Mouse (Mus musculus): ENCODE measurements around the gene Vmn1r210. TPM values are rescaled to one million over a fixed set of nuclear protein-coding genes. Genes with fewer than 3 reads are reported as not detected.
"Not testable (repeated sequence)": the region's sequence is repeated elsewhere in the genome, so short reads cannot be mapped to it uniquely, and the experiment has no call there.

Gene Vmn1r210
- polyA plus RNA-seq (2014; fragmentation: Nextera tagmentation; extraction: Ambion mirVana) = not detected in 2 replicates

DNA sequence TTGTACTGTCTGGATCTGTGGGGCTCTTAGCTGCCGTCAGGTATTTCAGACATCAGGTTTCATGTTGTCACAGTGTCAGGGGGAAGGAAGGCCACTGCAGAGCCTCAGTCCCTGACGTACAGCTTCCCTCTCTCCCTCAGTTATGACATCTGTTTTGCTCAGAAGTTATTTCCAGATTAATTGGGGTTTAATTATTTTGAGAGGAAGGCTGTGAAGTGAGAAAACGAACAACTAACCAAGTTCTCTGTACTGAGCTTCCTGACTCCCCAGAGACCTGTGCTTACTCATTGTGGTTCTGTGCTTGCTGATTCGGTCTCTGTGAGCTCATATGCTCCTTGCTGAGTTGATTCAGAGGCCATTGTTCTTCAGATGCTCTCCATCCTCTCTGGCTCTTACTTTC is at the start of gene Vmn1r210:
Gene Vmn1r210, minus strand, starts transcription at position 101 of the 400 bp plus-strand sequence.
- H3K27me3 ChIP-seq (ENCODE audit: control insufficient read depth, insufficient read depth, low read length) = no peaks in the 10 kb centered on the region
- no peak within 1 kb of the TSS for H3K4me2 ChIP-seq (ENCODE audit: low read depth, severe bottlenecking)
- H3K4me1 ChIP-seq (ENCODE audit: control insufficient read depth, insufficient read depth, low read length) = no peaks in the 10 kb centered on the region
- no peaks in the 10 kb centered on the region for H3K36me3 ChIP-seq (ENCODE audit: control insufficient read depth, insufficient read depth, low read length)
- H3K4me3 ChIP-seq (ENCODE audit: low read depth, low read length) = no peak within 1 kb of the TSS
- 63% methylated on average over 4 of the region's 4 CpGs for WGBS
- DNase-seq (ENCODE audit: low spot score) (no peak), ATAC-seq (ENCODE audit: insufficient number of reproducible peaks, low FRiP score, low TSS enrichment, low read depth) (no peak)
- no peak within 1 kb of the TSS for H3K9ac ChIP-seq (ENCODE audit: low read length)
- no peaks in the 10 kb centered on the region for H3K9me3 ChIP-seq (ENCODE audit: control insufficient read depth, low read length)
- no peak within 1 kb of the TSS for H3K27ac ChIP-seq (replicated peaks; ENCODE audit: low read depth, low read length)

- H3K27me3 ChIP-seq (ENCODE audit: control insufficient read depth, insufficient read depth, low read length) = no peaks in the 10 kb centered on the region
- no peaks in the 10 kb centered on the region for H3K36me3 ChIP-seq (ENCODE audit: control insufficient read depth, insufficient read depth, low read length)
- H3K9me3 ChIP-seq (ENCODE audit: control insufficient read depth, low read length) = no peaks in the 10 kb centered on the region
- no peak overlapping the region for H3K9ac ChIP-seq (ENCODE audit: low read length)
- H3K4me1 ChIP-seq (ENCODE audit: control insufficient read depth, insufficient read depth, low read length) = no peaks in the 10 kb centered on the region
- 95% methylated on average over 1 of the region's 1 CpGs for WGBS
- no peak for ATAC-seq (ENCODE audit: insufficient number of reproducible peaks, low FRiP score, low TSS enrichment, low read depth)
- no peak overlapping the region for H3K4me2 ChIP-seq (ENCODE audit: low read depth, severe bottlenecking)
- DNase-seq (ENCODE audit: low spot score) = no peak
- H3K4me3 ChIP-seq (ENCODE audit: low read depth, low read length) = no peak overlapping the region
- no peak overlapping the region for H3K27ac ChIP-seq (replicated peaks; ENCODE audit: low read depth, low read length)
These were observed 48.1 kb upstream of the Vmn1r210 start for GRCm38 (mm10) chr13:22879257-22879656.

DNA sequence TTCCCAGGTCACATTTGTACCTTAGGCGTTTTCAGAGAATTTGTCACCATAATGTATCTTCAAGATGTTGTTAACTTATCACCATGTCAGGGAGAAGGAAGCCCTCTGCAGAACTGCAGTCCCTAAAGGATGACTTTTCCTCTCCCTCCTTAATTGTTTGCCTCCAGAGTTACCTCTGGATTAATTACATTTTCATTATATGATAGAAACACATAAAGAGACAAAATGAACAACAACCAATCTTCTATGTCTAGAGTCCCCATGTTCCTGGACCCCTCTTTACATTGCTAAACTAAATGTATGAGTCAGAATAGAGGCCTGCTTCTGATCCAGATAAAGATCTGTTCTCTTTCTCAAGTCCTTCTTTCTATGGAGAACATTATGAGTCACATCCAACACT is 26.3 kb upstream of the Vmn1r210 start, which contains the start of gene Vmn1r211:
Gene Vmn1r211, minus strand, starts transcription at position 101 of the 400 bp plus-strand sequence.
- H3K36me3 ChIP-seq (ENCODE audit: control insufficient read depth, insufficient read depth, low read length) = no peaks in the 10 kb centered on the region
- no peaks in the 10 kb centered on the region for H3K4me1 ChIP-seq (ENCODE audit: control insufficient read depth, insufficient read depth, low read length)
- H3K27ac ChIP-seq (replicated peaks; ENCODE audit: low read depth, low read length) = no peak within 1 kb of the TSS
- ATAC-seq (ENCODE audit: insufficient number of reproducible peaks, low FRiP score, low TSS enrichment, low read depth) (no peak), DNase-seq (ENCODE audit: low spot score) (no peak)
- H3K27me3 ChIP-seq (ENCODE audit: control insufficient read depth, insufficient read depth, low read length) = no peaks in the 10 kb centered on the region
- 72% methylated on average over 1 of the region's 1 CpGs for WGBS
- H3K9ac ChIP-seq (ENCODE audit: low read length) = no peak within 1 kb of the TSS
- no peaks in the 10 kb centered on the region for H3K9me3 ChIP-seq (ENCODE audit: control insufficient read depth, low read length)
- no peak within 1 kb of the TSS for H3K4me3 ChIP-seq (ENCODE audit: low read depth, low read length)
- no peak within 1 kb of the TSS for H3K4me2 ChIP-seq (ENCODE audit: low read depth, severe bottlenecking)

DNA sequence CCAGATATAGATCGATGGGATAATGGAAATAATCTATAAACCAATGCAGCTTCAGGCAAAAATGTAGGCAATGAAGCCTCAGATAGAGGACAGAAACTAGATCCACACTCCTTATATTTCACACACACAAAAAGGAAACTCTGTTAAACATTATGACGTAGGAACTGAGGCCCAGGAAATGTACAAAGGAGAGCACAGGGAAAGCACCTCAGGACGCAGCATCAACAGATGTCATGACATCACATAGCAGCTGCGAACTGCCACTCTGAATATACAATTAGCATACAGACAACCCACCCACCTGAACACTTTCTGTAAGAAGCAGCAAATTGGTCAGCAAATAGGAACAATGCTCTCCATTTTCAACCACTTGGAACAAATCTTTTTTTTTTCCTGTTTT is 23.6 kb upstream of the Vmn1r210 start:
- H3K4me1 ChIP-seq (ENCODE audit: control insufficient read depth, insufficient read depth, low read length) = no peaks in the 10 kb centered on the region
- no peaks in the 10 kb centered on the region for H3K36me3 ChIP-seq (ENCODE audit: control insufficient read depth, insufficient read depth, low read length)
- no peak overlapping the region for H3K27ac ChIP-seq (replicated peaks; ENCODE audit: low read depth, low read length)
- 75% methylated on average over 4 of the region's 4 CpGs for WGBS
- H3K4me3 ChIP-seq (ENCODE audit: low read depth, low read length) = no peak overlapping the region
- no peak overlapping the region for H3K4me2 ChIP-seq (ENCODE audit: low read depth, severe bottlenecking)
- ATAC-seq (ENCODE audit: insufficient number of reproducible peaks, low FRiP score, low TSS enrichment, low read depth) (no peak), DNase-seq (ENCODE audit: low spot score) (no peak)
- no peaks in the 10 kb centered on the region for H3K27me3 ChIP-seq (ENCODE audit: control insufficient read depth, insufficient read depth, low read length)
- H3K9ac ChIP-seq (ENCODE audit: low read length) = no peak overlapping the region
- no peaks in the 10 kb centered on the region for H3K9me3 ChIP-seq (ENCODE audit: control insufficient read depth, low read length)

- Histone ChIP-seq H3K4me1 (ENCODE audit: control insufficient read depth, insufficient read depth, low read length) (no peaks in the 10 kb centered on the region), H3K4me2 (ENCODE audit: low read depth, severe bottlenecking) (no peak overlapping the region), H3K4me3 (ENCODE audit: low read depth, low read length) (no peak overlapping the region), H3K9me3 (ENCODE audit: control insufficient read depth, low read length) (no peaks in the 10 kb centered on the region), H3K27ac (replicated peaks; ENCODE audit: low read depth, low read length) (no peak overlapping the region), H3K27me3 (ENCODE audit: control insufficient read depth, insufficient read depth, low read length) (no peaks in the 10 kb centered on the region), H3K9ac (ENCODE audit: low read length) (no peak overlapping the region), H3K36me3 (ENCODE audit: control insufficient read depth, insufficient read depth, low read length) (no peaks in the 10 kb centered on the region)
- DNase-seq (ENCODE audit: low spot score) (no peak), ATAC-seq (ENCODE audit: insufficient number of reproducible peaks, low FRiP score, low TSS enrichment, low read depth) (no peak)
- WGBS = 92% methylated on average over 1 of the region's 1 CpGs
These were observed 15.7 kb upstream of the Vmn1r210 start for GRCm38 (mm10) chr13:22846798-22847197.

DNA sequence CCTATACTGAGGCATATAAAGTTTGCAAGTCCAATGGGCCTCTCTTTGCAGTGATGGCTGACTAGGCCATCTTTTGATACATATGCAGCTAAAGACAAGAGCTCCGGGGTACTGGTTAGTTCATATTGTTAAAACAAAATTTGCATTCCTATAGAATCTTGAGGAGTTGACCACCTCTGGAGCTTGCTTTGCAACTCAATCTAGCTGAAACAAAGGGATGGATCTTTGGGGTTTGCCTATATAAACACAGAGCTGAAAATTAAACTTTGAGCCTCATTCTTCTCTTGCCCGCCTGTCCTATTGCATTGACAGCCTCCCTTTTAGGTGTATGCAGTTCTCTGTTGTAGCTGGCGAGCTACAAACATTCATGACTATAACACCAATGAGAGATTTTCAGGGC is 13.2 kb upstream of the Vmn1r210 start:
- H3K36me3 ChIP-seq (ENCODE audit: control insufficient read depth, insufficient read depth, low read length); H3K27me3 ChIP-seq (ENCODE audit: control insufficient read depth, insufficient read depth, low read length); DNase-seq (ENCODE audit: low spot score); H3K9ac ChIP-seq (ENCODE audit: low read length); H3K27ac ChIP-seq (replicated peaks; ENCODE audit: low read depth, low read length); H3K9me3 ChIP-seq (ENCODE audit: control insufficient read depth, low read length); H3K4me1 ChIP-seq (ENCODE audit: control insufficient read depth, insufficient read depth, low read length); ATAC-seq (ENCODE audit: insufficient number of reproducible peaks, low FRiP score, low TSS enrichment, low read depth); H3K4me2 ChIP-seq (ENCODE audit: low read depth, severe bottlenecking); H3K4me3 ChIP-seq (ENCODE audit: low read depth, low read length): not testable (repeated sequence)
- WGBS = 78% methylated on average over 3 of the region's 3 CpGs

DNA sequence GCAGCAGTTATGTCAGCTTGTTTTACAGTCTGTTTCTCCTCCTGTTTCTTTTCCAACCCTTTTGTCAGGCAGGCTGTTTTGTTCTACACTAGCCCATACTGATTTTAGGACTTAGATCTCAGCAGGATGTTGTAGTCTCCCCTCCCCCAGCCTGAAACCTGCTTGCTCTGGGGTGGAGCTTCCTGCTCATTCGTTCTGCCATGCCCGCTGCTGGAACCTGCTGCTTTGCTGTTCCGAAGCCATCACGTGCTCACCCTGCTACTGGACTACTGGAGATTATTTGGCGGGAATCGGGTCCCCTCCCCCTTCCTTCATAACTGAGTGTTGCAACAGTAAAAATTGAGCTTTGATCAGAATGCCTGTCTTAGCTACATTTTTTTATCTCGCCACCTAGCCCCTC is 1.8 kb downstream of the Vmn1r210 start:
- not testable (repeated sequence) for H3K27me3 ChIP-seq (ENCODE audit: control insufficient read depth, insufficient read depth, low read length); H3K9me3 ChIP-seq (ENCODE audit: control insufficient read depth, low read length); H3K9ac ChIP-seq (ENCODE audit: low read length); H3K4me1 ChIP-seq (ENCODE audit: control insufficient read depth, insufficient read depth, low read length); H3K4me3 ChIP-seq (ENCODE audit: low read depth, low read length); H3K27ac ChIP-seq (replicated peaks; ENCODE audit: low read depth, low read length); H3K36me3 ChIP-seq (ENCODE audit: control insufficient read depth, insufficient read depth, low read length); H3K4me2 ChIP-seq (ENCODE audit: low read depth, severe bottlenecking); ATAC-seq (ENCODE audit: insufficient number of reproducible peaks, low FRiP score, low TSS enrichment, low read depth)
- WGBS = 46% methylated on average over 7 of the region's 7 CpGs
- DNase-seq (ENCODE audit: low spot score) = peak; percentile 21

- H3K4me2 ChIP-seq (ENCODE audit: low read depth, severe bottlenecking); H3K4me3 ChIP-seq (ENCODE audit: low read depth, low read length); H3K4me1 ChIP-seq (ENCODE audit: control insufficient read depth, insufficient read depth, low read length); H3K27ac ChIP-seq (replicated peaks; ENCODE audit: low read depth, low read length); DNase-seq (ENCODE audit: low spot score); H3K27me3 ChIP-seq (ENCODE audit: control insufficient read depth, insufficient read depth, low read length); ATAC-seq (ENCODE audit: insufficient number of reproducible peaks, low FRiP score, low TSS enrichment, low read depth); H3K36me3 ChIP-seq (ENCODE audit: control insufficient read depth, insufficient read depth, low read length); H3K9ac ChIP-seq (ENCODE audit: low read length); H3K9me3 ChIP-seq (ENCODE audit: control insufficient read depth, low read length): not testable (repeated sequence)
- WGBS = 83% methylated on average over 1 of the region's 1 CpGs
These were observed 9.5 kb downstream of the Vmn1r210 start for GRCm38 (mm10) chr13:22821601-22822000.

DNA sequence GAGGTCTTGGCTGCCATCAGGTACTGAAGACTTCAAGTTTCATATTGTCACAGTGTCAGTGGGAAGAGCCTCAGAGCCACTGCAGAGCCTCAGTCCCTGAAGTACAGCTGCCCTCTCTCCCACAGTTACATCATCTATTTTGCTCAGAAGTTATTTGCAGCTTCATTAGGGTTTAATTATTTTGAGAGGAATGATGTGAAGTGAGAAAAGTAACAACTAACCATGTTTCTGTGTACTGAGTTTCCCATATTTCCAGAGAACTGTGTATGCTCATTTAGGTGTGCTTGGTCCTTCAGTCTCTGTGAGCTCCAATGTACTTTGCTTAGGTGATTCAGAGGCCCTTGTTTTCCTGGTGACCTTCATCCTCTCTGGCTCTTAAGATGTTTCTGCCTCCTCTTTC is 21.6 kb downstream of the Vmn1r210 start, which contains the start of gene Vmn1r209:
Gene Vmn1r209, minus strand, starts transcription at position 101 of the 400 bp plus-strand sequence.
- not testable (repeated sequence) for H3K4me3 ChIP-seq (ENCODE audit: low read depth, low read length); H3K4me2 ChIP-seq (ENCODE audit: low read depth, severe bottlenecking); H3K36me3 ChIP-seq (ENCODE audit: control insufficient read depth, insufficient read depth, low read length); ATAC-seq (ENCODE audit: insufficient number of reproducible peaks, low FRiP score, low TSS enrichment, low read depth); H3K27ac ChIP-seq (replicated peaks; ENCODE audit: low read depth, low read length); H3K9ac ChIP-seq (ENCODE audit: low read length); H3K4me1 ChIP-seq (ENCODE audit: control insufficient read depth, insufficient read depth, low read length); H3K27me3 ChIP-seq (ENCODE audit: control insufficient read depth, insufficient read depth, low read length); H3K9me3 ChIP-seq (ENCODE audit: control insufficient read depth, low read length); DNase-seq (ENCODE audit: low spot score)

Data from limb, embryonic 11.5 days (tissue).